Mouse (Mus musculus) lung, adult 2 months (tissue): Measurements from ENCODE around the gene Inpp4b.

Source experiments
- CTCF ChIP-seq: fragments of 200-500 bp; IDR thresholded peaks from 2 replicates; pipeline ENCODE4 v1.5.1; 2011; ENCODE audit warnings: mild to moderate bottlenecking, low read length, control low read depth; ENCODE audit not compliant: insufficient read depth
- POLR2A ChIP-seq: fragments of 200-500 bp; IDR thresholded peaks from 2 replicates; pipeline ENCODE4 v1.6.1; 2011; ENCODE audit warnings: low read depth, mild to moderate bottlenecking, control low read depth, low read length, borderline replicate concordance; ENCODE audit errors: extremely low read depth

GRCm38 (mm10) chr8:81774454-81774853 is 432.1 kb downstream of the Inpp4b start:
- no peak for TF ChIP-seq CTCF
- no peak for TF ChIP-seq POLR2A
